Comparison of ENCODE assay signal across 8 mouse cellular contexts in genomic region chr3:98280933-98281678, GRCm38 (mm10). TPM values are rescaled to one million over a fixed set of nuclear protein-coding genes. Genes with fewer than 3 reads are reported as not detected.
A peak's percentile ranks its signal among the peaks of the same experiment; 100 is the strongest.
DNase-seq lines count a peak whose midpoint lies in the region; ATAC-seq and TF ChIP-seq lines count a peak whose summit lies in the region.

No protein-coding gene starts in this region.

- TF ChIP-seq CTCF in lung, postnatal 0 days (IDR thresholded peaks at IDR 0.05), result peak; percentile 94

- WGBS in hindbrain, embryonic 13.5 days, result 48% methylated on average over 12 of the region's 12 CpGs
- WGBS in lung, postnatal 0 days, result 29% methylated on average over 12 of the region's 12 CpGs

- no peaks in the 10 kb centered on the region for H3K9me3 ChIP-seq in hindbrain, embryonic 13.5 days
- H3K9me3 ChIP-seq in lung, postnatal 0 days (ENCODE audit: low read length), result no peaks in the 10 kb centered on the region

- TF ChIP-seq EP300 in lung, postnatal 0 days (IDR thresholded peaks at IDR 0.05), result no peak; the same call in 1 of the 2 replicates

- ATAC-seq in hindbrain, embryonic 13.5 days (ENCODE audit: low FRiP score), result peak; percentile 91
- peak; percentile 79 for ATAC-seq in lung, postnatal 0 days

- DNase-seq in MEL-GATA-1-ER (ENCODE audit: extremely low read depth, low read depth), result peak; percentile 87
- peak; percentile 68 to 70 for DNase-seq in cerebellum, postnatal 14 days
- DNase-seq in frontal cortex, postnatal 14 days (ENCODE audit: low spot score in 2 of 2), result peak; percentile 20 to 57
- peak; percentile 58 to 60 for DNase-seq in layer of hippocampus, postnatal 14 days (ENCODE audit: low spot score in 2 of 2)
- DNase-seq in lung, postnatal 0 days (ENCODE audit: low spot score), result peak; percentile 86
- DNase-seq in ovary, postnatal 36 days (ENCODE audit: low spot score), result peak; percentile 65
- peak; percentile 82 for DNase-seq in thymus, postnatal 14 days

- no peak overlapping the region for H3K27ac ChIP-seq in hindbrain, embryonic 13.5 days
- no peak overlapping the region for H3K27ac ChIP-seq in lung, postnatal 0 days (ENCODE audit: low read length)

- no peaks in the 10 kb centered on the region for H3K36me3 ChIP-seq in hindbrain, embryonic 13.5 days
- no peaks in the 10 kb centered on the region for H3K36me3 ChIP-seq in lung, postnatal 0 days (ENCODE audit: insufficient read depth, low read length)

- H3K9ac ChIP-seq in hindbrain, embryonic 13.5 days, result no peak overlapping the region
- no peak overlapping the region for H3K9ac ChIP-seq in lung, postnatal 0 days (replicated peaks; ENCODE audit: low read depth)

- H3K27me3 ChIP-seq in hindbrain, embryonic 13.5 days, result no peaks in the 10 kb centered on the region
- H3K27me3 ChIP-seq in lung, postnatal 0 days (replicated peaks; ENCODE audit: insufficient read depth, low read length), result no peaks in the 10 kb centered on the region

- H3K4me2 ChIP-seq in hindbrain, embryonic 13.5 days, result 0 out of 2 replicates have a peak overlapping the region, but pooled peaks have one; percentile 15
- H3K4me2 ChIP-seq in lung, postnatal 0 days (replicated peaks; ENCODE audit: low read depth, low read length), result peak overlapping the region; percentile 38

- H3K4me1 ChIP-seq in hindbrain, embryonic 13.5 days (replicated peaks), result 0 out of 2 replicates have a peak, but pooled peaks cover 5% of the 10 kb centered on the region
- H3K4me1 ChIP-seq in lung, postnatal 0 days (ENCODE audit: insufficient read depth, low read depth, low read length), result peaks cover 4% of the 10 kb centered on the region; the same call in 1 of the 2 replicates

- H3K4me3 ChIP-seq in hindbrain, embryonic 13.5 days, result no peak overlapping the region
- 0 out of 2 replicates have a peak overlapping the region, but pooled peaks have one; percentile 17 for H3K4me3 ChIP-seq in lung, postnatal 0 days (ENCODE audit: low read depth, low read length)

RNA-seq across cellular contexts. Expression of gene Hmgcs2, which starts 0.9 kb away (rescaled TPM):
- 15.6 and 16.6 TPM in 2 replicates for polyA plus RNA-seq in hindbrain, embryonic 13.5 days (2015; fragmentation: Nextera tagmentation; extraction: Ambion mirVana)
- 10 to 100 TPM; 10.4 to 13.7 TPM for total RNA-seq in layer of hippocampus, postnatal 14 days (2021)
- 12.8 and 34.0 TPM in 2 replicates for polyA plus RNA-seq in lung, postnatal 0 days (2015; fragmentation: Nextera tagmentation; extraction: Ambion mirVana)

RNA-seq across cellular contexts. Expression of gene Phgdh, which starts 58.7 kb away (rescaled TPM):
- polyA plus RNA-seq in hindbrain, embryonic 13.5 days (2015; fragmentation: Nextera tagmentation; extraction: Ambion mirVana), result 156 and 187 TPM in 2 replicates
- total RNA-seq in layer of hippocampus, postnatal 14 days (2021), result 10 to 100 TPM; 62.8 to 72.3 TPM
- polyA plus RNA-seq in lung, postnatal 0 days (2015; fragmentation: Nextera tagmentation; extraction: Ambion mirVana), result 12.1 and 15.1 TPM in 2 replicates

RNA-seq across cellular contexts. Expression of gene Reg4, which starts 59.1 kb away (rescaled TPM):
- polyA plus RNA-seq in hindbrain, embryonic 13.5 days (2015; fragmentation: Nextera tagmentation; extraction: Ambion mirVana), result not detected in 2 replicates
- not detected for total RNA-seq in layer of hippocampus, postnatal 14 days (2021)
- not detected in 2 replicates for polyA plus RNA-seq in lung, postnatal 0 days (2015; fragmentation: Nextera tagmentation; extraction: Ambion mirVana)
